Mouse (Mus musculus) forebrain, embryonic 13.5 days (tissue): Measurements from ENCODE around the gene Lonp2. TPM values are rescaled to one million over a fixed set of nuclear protein-coding genes. Genes with fewer than 3 reads are reported as not detected.

Experiments
- ATAC-seq: fragments of 200-750 bp; cut with Nextera tagmentation; 2 replicates; pipeline ENCODE4 v1.8.0; 2017
- H3K27ac ChIP-seq: fragments of 300-500 bp; sonication (generic); 2 replicates; pipeline ENCODE4 v1.5.1; 2015; ENCODE audit warnings: inconsistent platforms, mild to moderate bottlenecking, moderate library complexity
- H3K27me3 ChIP-seq: fragments of 300-500 bp; sonication (generic); 2 replicates; pipeline ENCODE4 v1.6.1; 2015; ENCODE audit warnings: mild to moderate bottlenecking, inconsistent platforms
- H3K36me3 ChIP-seq: fragments of 300-500 bp; sonication (generic); 2 replicates; pipeline ENCODE4 v1.6.1; 2015; ENCODE audit warnings: mild to moderate bottlenecking, inconsistent platforms; ENCODE audit not compliant: poor library complexity, severe bottlenecking
- H3K4me1 ChIP-seq: fragments of 300-500 bp; sonication (generic); 2 replicates; pipeline ENCODE4 v1.6.1; 2015; ENCODE audit warnings: inconsistent platforms
- H3K4me2 ChIP-seq: fragments of 300-500 bp; sonication (generic); 2 replicates; pipeline ENCODE4 v1.6.1; 2015; ENCODE audit warnings: inconsistent platforms, mild to moderate bottlenecking, moderate library complexity
- H3K4me3 ChIP-seq: fragments of 300-500 bp; sonication (generic); 2 replicates; pipeline ENCODE4 v1.5.1; 2015; ENCODE audit warnings: mild to moderate bottlenecking, inconsistent platforms
- H3K9ac ChIP-seq: fragments of 300-500 bp; sonication (generic); 2 replicates; pipeline ENCODE4 v1.6.1; 2015; ENCODE audit warnings: mild to moderate bottlenecking, inconsistent platforms
- H3K9me3 ChIP-seq: fragments of 300-500 bp; sonication (generic); replicated peaks from 2 replicates; pipeline ENCODE4 v1.6.1; 2016; ENCODE audit warnings: inconsistent platforms
- WGBS: fragments of 180-500 bp; shearing (Covaris S2); methylation state at CpG from one replicate; pipeline ENCODE4 v1.1.7; 2015; 5-methylcytosine and 5-hydroxymethylcytosine counted together
- polyA plus RNA-seq: library from polyadenylated mRNA; unstranded; fragments of >200 nt; fragmentation: Nextera tagmentation; extraction: Ambion mirVana; gene quantifications from 2 replicates; pipeline ENCODE4 v1.2.1, GENCODE M21; 2015

Gene Lonp2
- polyA plus RNA-seq, 1 experiment from 2014 or later: 74.2 TPM

DNA sequence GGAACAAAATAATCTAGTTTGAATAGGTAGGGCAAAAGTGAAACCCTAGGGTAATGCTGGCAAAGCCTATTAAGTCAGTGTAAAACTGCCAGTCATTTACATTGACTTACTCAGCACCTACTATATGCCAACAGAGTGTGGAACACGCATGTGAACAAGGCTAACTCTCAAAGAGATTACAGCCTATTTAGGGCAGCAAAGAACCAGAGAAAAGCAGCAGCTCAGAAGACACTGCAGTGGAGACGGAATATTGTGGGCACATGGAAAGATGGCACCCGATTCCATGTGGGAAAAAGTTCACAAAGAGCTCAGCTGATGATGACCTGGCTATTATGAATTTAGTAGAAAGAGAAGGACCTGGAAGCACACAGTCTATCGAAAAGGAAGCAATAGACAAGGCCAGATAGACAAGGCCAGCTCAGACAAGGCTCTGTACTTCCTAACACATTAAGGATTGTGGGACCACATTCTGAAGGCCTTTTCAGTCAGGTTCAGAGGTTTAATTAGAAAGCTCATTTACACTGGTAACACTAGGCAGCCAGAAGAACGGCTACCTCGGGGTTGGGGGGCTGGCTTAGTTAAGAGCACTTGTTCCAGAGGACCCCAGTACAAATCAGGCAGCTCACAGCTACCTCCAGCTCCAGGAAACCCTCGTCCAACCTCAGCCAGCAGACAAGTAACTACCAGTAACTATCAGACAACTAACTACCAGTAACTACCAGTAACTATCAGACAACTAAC lies 118.9 kb downstream of the Lonp2 start:
- no peaks in the 10 kb centered on the region for H3K27me3 ChIP-seq
- H3K36me3 ChIP-seq: no peaks in the 10 kb centered on the region
- WGBS: 59% methylated on average over 7 of the region's 7 CpGs
- peaks cover 39% of the 10 kb centered on the region for H3K4me1 ChIP-seq
- H3K27ac ChIP-seq: no peak overlapping the region
- no peak overlapping the region for H3K9ac ChIP-seq
- no peak for ATAC-seq
- peak overlapping the region; percentile 32 for H3K4me2 ChIP-seq
- H3K9me3 ChIP-seq: no peaks in the 10 kb centered on the region
- H3K4me3 ChIP-seq: no peak overlapping the region

DNA sequence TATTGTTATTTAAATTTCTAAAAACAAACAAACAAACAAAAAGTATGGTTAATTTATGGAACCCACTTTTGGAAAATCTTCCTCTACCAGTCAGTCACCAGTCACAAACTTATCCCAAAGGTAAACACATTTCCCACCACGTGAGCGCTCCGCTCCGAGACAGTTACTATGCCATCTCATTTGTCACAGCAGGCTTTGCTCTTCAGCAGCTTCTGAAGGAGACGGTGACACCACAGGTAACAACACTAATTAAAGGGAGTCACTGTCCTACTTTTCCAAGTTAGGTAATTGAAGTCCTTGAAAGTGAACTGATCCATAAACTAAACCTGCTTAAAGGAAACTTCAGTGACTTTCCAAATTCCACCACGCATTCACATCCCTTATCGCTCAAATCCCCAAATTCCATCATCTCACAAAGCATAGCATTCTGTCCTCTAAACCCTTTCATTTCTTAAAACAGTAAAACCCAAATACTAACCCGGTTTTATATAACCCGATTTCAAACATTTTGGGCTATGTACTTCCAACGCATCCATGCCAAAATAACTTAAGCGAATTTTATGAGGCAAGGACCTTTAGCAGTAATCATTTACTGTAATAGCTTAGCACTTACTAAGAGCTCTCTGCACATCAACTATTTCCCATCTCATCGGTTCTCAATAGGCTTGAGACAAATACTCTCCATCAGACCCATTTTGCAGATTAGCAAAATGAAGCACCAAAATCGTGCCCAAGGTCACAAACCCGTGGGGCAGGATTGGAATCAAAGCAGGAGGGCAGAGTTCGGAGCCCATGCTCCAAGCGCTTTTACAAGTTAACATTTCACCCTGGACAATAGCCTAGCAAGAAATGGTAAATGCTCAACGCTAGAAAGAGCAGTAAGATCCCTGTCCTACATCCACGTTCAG lies 120.7 kb downstream of the Lonp2 start:
- H3K27ac ChIP-seq: peak overlapping the region; percentile 97
- peaks cover 39% of the 10 kb centered on the region for H3K4me1 ChIP-seq
- peak overlapping the region; percentile 98 for H3K9ac ChIP-seq
- no peaks in the 10 kb centered on the region for H3K9me3 ChIP-seq
- peak overlapping the region; percentile 62 for H3K4me2 ChIP-seq
- 3% methylated on average over 18 of the region's 18 CpGs for WGBS
- no peaks in the 10 kb centered on the region for H3K36me3 ChIP-seq
- H3K4me3 ChIP-seq: peak overlapping the region; percentile 85
- no peaks in the 10 kb centered on the region for H3K27me3 ChIP-seq
- ATAC-seq: no peak

DNA sequence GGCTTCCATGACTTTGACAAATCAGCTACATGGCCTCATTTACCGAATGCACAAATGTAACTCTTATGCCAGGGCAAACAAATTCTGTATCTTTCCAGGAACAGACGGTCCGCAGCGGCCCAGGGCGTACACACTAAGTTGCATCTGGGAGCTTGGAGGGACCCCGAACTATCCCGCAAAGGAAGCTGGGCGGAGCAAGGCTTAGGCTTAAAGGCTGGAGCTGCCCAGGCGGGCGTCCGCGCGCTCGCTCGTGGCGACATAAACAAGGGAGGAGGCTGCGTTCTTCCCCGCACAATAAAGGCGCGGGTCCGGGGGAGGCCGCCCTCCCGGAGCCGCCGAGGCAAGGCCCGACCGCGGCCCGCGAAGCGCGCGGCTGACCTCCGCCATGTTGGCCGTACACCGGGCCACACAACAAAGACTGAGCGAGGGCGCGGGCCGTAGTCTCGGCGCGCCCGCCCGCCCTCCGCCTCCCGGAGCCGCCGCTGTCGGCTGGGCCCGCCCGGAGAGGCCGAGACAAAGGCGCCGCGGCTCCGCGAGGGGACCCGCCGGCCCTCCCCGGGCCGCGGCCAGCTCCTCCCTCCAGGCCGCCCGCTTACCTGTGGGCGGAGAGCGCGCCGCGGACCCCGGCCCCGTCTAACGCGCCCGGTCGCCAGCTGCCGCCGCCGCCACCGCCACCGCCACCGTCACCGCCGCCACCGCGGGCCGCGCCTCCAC lies 121.5 kb downstream of the Lonp2 start, which contains the start of the genes Gm10638 and Siah1a:
Gene Gm10638, plus strand, starts transcription at position 479 of the 714 bp plus-strand sequence.
Gene Siah1a, minus strand, starts transcription at position 714 of the 714 bp plus-strand sequence.
- H3K4me1 ChIP-seq: peaks cover 39% of the 10 kb centered on the region
- peak within 1 kb of the TSS; percentile 85 for H3K4me3 ChIP-seq
- peak within 1 kb of the TSS; percentile 80 for H3K4me2 ChIP-seq
- peak; percentile 83 for ATAC-seq
- H3K9me3 ChIP-seq: no peaks in the 10 kb centered on the region
- no peaks in the 10 kb centered on the region for H3K36me3 ChIP-seq
- WGBS: under 1% methylated on average over 40 of the region's 88 CpGs
- H3K9ac ChIP-seq: peak within 1 kb of the TSS; percentile 98
- H3K27ac ChIP-seq: peak within 1 kb of the TSS; percentile 97
- H3K27me3 ChIP-seq: no peaks in the 10 kb centered on the region

DNA sequence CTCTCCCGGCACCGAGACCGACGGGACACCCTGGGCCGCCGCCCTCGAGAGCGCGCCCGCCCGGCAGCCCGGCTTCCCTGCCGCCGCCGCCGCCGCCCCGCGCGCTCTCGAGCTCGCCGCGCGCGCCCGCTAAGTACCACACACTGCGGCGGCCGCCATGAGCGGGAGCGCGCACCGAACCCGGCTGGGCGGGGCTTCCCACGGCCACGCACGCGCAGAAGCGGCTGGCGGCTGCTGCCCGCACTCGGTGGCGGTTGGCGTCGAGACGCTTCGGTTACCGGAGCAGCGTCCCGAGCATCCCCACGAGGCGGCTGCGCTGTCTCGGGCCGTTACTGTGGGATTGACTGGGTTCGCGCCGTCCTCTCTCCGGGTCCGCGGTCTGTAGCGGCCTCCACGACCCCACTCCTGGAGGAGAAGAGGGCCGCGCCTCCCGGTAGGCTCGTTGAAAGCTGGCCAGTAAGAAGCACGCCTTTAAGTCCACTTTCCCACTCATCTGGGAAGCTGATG lies 122.1 kb downstream of the Lonp2 start:
- WGBS: under 1% methylated on average over 51 of the region's 70 CpGs
- peak overlapping the region; percentile 98 for H3K9ac ChIP-seq
- H3K4me1 ChIP-seq: peaks cover 39% of the 10 kb centered on the region
- ATAC-seq: peak; percentile 91
- peak overlapping the region; percentile 97 for H3K27ac ChIP-seq
- H3K27me3 ChIP-seq: no peaks in the 10 kb centered on the region
- peak overlapping the region; percentile 85 for H3K4me3 ChIP-seq
- H3K9me3 ChIP-seq: no peaks in the 10 kb centered on the region
- H3K36me3 ChIP-seq: no peaks in the 10 kb centered on the region
- peak overlapping the region; percentile 80 for H3K4me2 ChIP-seq

DNA sequence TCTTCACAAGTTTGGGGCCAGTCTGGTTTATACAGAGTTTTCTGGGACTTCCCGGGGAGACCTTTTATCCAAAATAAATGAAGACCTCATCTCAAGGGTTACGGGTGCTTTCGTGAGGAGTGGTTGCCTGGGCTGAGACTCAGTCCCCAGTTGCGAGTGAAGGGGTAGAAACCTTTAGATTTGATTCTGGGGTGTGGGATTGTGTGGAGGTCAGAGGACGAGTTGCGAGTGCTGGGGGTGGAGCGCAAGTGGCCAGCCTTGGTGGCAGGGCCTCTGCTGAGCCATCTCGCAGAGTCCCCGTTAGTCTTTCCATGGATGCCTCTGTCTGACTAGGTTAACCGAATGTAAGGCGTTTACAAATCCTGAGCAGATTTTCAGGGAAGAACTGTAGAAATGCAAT lies 122.7 kb downstream of the Lonp2 start:
- under 1% methylated on average over 11 of the region's 11 CpGs for WGBS
- Histone ChIP-seq H3K9ac (peak overlapping the region; percentile 98), H3K27ac (peak overlapping the region; percentile 97), H3K4me3 (peak overlapping the region; percentile 85), H3K4me2 (peak overlapping the region; percentile 80), H3K9me3 (no peaks in the 10 kb centered on the region), H3K36me3 (no peaks in the 10 kb centered on the region), H3K27me3 (no peaks in the 10 kb centered on the region), H3K4me1 (peaks cover 36% of the 10 kb centered on the region)
- peak; percentile 19; the same call in 1 of the 2 replicates for ATAC-seq

DNA sequence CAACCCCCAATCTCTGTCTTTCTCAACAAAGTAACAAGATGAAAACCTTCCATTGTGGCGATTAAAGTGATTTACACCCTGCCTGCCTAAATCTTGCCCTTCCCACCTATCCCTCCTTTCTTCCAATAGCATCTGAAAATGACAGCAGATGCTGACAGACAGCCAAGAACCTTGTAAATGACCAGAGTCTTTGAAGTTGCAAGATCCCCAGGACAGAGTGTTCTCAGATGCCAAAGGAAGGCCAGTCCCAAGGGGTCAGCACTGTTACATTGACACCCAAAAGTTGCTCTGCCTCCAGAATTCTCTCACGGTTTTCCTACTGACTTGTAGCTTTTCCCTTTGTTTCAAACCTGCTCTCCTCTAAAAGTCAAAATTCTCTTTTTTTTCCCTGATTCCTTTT lies 126.0 kb downstream of the Lonp2 start:
- no peak for ATAC-seq
- H3K4me1 ChIP-seq: peaks cover 8% of the 10 kb centered on the region
- H3K4me3 ChIP-seq: no peak overlapping the region

DNA sequence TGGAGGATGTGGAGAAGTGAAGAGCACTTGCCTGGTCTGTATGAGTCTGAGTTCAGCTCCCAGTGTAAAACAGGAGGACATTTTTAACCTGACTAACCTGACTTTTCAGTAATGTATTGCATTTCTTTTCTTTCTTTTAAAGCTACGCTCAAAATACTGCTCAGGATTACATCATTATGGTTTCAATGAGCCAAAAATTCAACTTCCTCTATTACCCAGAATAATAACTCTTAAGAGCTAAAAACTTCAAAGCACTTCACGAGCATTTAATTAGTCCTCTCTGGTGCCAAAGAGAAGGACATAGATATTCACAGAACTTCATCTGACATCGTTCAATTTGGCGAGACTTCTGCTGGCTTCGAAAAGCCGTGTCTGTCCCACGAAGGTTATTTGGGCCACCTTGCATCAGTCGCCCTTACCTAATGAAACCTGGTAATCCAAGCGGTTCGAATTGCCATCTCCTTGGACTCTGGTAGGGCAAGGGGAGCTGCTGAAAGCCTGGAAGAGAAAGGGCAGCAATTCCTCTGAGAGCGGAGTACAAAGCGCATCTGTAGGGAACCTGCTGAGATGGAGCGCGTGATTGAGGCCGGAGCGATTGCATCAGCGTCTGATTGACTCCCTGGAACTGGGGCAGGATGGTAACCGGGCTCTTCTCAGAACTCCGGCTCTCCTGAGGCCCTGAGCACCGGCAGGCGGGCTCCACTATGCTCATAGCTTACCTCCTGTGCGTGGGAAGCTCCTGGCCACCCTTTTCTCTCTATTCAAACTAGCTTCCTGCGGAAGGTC lies 133.3 kb downstream of the Lonp2 start:
- WGBS: 7% methylated on average over 23 of the region's 23 CpGs
- H3K27ac ChIP-seq: no peak overlapping the region
- H3K4me2 ChIP-seq: peak overlapping the region; percentile 48
- no peaks in the 10 kb centered on the region for H3K9me3 ChIP-seq
- no peaks in the 10 kb centered on the region for H3K36me3 ChIP-seq
- ATAC-seq: no peak
- peak overlapping the region; percentile 15 for H3K4me3 ChIP-seq
- no peaks in the 10 kb centered on the region for H3K27me3 ChIP-seq
- H3K4me1 ChIP-seq: peaks cover 10% of the 10 kb centered on the region
- H3K9ac ChIP-seq: 0 out of 2 replicates have a peak overlapping the region, but pooled peaks have one; percentile 32

More for the DNA sequence above, 126.0 kb downstream of the Lonp2 start:
- H3K9ac ChIP-seq: no peak overlapping the region
- H3K27me3 ChIP-seq: no peaks in the 10 kb centered on the region
- no peaks in the 10 kb centered on the region for H3K9me3 ChIP-seq
- no peak overlapping the region for H3K27ac ChIP-seq
- H3K36me3 ChIP-seq: no peaks in the 10 kb centered on the region
- WGBS: 59% methylated on average over 2 of the region's 2 CpGs
- H3K4me2 ChIP-seq: no peak overlapping the region

DNA sequence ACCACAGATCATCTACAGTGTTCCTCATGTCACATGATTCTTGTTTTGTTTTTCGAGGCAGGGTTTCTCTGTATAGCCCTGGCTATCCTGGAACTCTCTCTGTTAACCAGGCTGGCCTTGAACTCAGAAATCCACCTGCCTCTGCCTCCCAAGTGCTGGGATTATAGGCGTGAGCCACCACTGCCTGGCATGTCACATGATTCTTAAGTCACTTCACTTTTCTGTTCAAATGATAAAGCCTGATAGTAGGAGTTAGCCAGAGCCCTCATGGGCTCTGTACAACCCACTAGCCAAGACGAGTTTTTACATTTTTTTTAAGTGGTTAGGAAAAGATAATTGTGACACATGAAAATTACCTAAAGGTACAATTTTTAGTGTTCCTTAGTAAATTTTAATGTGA lies 134.8 kb downstream of the Lonp2 start:
- Histone ChIP-seq H3K9me3 (no peaks in the 10 kb centered on the region), H3K36me3 (no peaks in the 10 kb centered on the region), H3K27me3 (no peaks in the 10 kb centered on the region), H3K9ac (no peak overlapping the region), H3K4me2 (no peak overlapping the region), H3K4me3 (no peak overlapping the region), H3K27ac (no peak overlapping the region), H3K4me1 (peaks cover 10% of the 10 kb centered on the region)
- ATAC-seq: no peak
- WGBS: 81% methylated on average over 3 of the region's 3 CpGs

DNA sequence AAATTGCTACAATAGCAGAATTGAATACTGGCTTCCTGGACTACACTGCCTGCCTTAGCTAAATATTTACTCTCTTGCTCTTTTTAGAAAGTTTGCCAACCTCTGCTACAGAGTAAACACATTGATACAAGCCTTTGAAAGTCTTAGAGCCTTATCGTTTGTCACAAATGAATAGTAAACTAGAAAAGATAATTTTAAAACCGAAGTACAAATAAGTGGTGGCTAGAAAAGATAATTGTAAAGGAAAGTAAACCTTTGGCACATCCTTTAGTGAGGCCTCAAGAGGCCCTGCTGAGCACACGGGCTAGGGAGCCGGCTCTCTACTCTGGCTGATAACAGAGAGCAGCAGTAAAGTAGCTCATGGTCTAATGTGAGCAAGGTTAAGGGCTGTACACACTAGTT lies 135.2 kb downstream of the Lonp2 start:
- Histone ChIP-seq H3K27me3 (no peaks in the 10 kb centered on the region), H3K9me3 (no peaks in the 10 kb centered on the region), H3K4me1 (peaks cover 10% of the 10 kb centered on the region), H3K4me2 (no peak overlapping the region), H3K36me3 (no peaks in the 10 kb centered on the region), H3K4me3 (no peak overlapping the region), H3K27ac (no peak overlapping the region), H3K9ac (no peak overlapping the region)
- ATAC-seq: no peak
- 72% methylated on average over 4 of the region's 4 CpGs for WGBS

DNA sequence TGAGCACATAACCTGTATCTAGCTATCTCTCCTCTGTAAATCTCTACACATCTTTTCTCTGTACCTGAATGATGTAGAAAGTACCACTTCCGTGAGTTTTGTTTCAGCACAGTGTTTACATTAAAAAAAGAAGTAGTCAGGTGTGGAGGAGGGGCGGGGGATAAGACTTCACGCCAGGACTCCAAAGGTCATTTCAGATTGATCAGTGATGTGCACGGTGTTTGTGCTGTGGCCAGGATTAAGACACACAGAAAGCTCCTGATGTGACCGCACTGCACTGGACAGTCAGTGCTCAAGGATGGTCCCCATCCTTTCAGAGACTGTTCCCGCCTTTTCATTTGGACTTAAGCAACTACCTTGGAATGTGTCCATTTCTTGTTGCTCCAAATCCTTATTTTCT lies 136.9 kb downstream of the Lonp2 start:
- 47% methylated on average over 6 of the region's 6 CpGs for WGBS
- Histone ChIP-seq H3K27me3 (no peaks in the 10 kb centered on the region), H3K4me1 (peaks cover 10% of the 10 kb centered on the region), H3K36me3 (no peaks in the 10 kb centered on the region), H3K27ac (no peak overlapping the region), H3K4me3 (no peak overlapping the region), H3K4me2 (no peak overlapping the region), H3K9ac (no peak overlapping the region), H3K9me3 (no peaks in the 10 kb centered on the region)
- no peak for ATAC-seq

DNA sequence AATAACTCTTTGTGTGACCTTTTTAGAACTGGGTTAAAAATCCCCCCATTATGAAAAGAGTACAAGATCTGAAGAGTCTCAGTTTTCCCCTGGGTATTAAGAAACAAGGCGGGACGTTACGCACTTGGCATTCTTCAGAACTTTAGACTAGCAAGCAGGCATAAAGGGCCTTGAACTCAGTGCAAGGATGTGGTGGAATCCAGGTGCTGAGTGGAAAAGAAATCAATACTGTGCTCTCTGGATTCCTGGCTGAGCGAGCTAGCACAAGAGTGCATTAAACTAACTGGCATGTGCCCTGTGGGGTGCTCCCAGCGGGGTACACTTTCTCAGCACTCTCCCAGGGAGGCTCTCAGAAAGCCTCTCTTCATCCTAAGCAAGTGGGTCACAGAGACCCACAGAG lies 139.0 kb downstream of the Lonp2 start:
- no peak overlapping the region for H3K9ac ChIP-seq
- H3K36me3 ChIP-seq: no peaks in the 10 kb centered on the region
- 54% methylated on average over 5 of the region's 5 CpGs for WGBS
- no peak overlapping the region for H3K4me3 ChIP-seq
- H3K27ac ChIP-seq: no peak overlapping the region
- H3K4me1 ChIP-seq: no peaks in the 10 kb centered on the region
- H3K27me3 ChIP-seq: no peaks in the 10 kb centered on the region
- H3K4me2 ChIP-seq: no peak overlapping the region
- H3K9me3 ChIP-seq: no peaks in the 10 kb centered on the region
- no peak for ATAC-seq
